Mouse (Mus musculus) ES-E14 (cell line): ENCODE data around the gene Ttc37.

Experiments
- HCFC1 ChIP-seq: IDR thresholded peaks from 2 replicates; pipeline ENCODE4 v1.6.1; 2012; ENCODE audit warnings: low read length, inconsistent platforms, borderline replicate concordance; ENCODE audit not compliant: insufficient read depth
- MAFK ChIP-seq: IDR thresholded peaks from 2 replicates; pipeline ENCODE4 v1.6.1; 2014; ENCODE audit warnings: mild to moderate bottlenecking, low read depth, low read length, inconsistent platforms; ENCODE audit not compliant: insufficient read depth
- ZC3H11A ChIP-seq: IDR thresholded peaks from 2 replicates; pipeline ENCODE4 v1.6.1; 2012; ENCODE audit warnings: low read depth, mild to moderate bottlenecking, inconsistent platforms, low read length, borderline replicate concordance

- TF ChIP-seq MAFK (peak; percentile 75; the same call in 1 of the 2 replicates), ZC3H11A (no peak), HCFC1 (no peak)
Measured at GRCm38 (mm10) chr13:76214928-76215327, 116.4 kb downstream of the Ttc37 start.
